Mouse (Mus musculus) granulocyte monocyte progenitor cell, adult 5-6 weeks (primary cell): ENCODE results near the gene Svep1. TPM values are rescaled to one million over a fixed set of nuclear protein-coding genes. Genes with fewer than 3 reads are reported as not detected.

Experiments
- ATAC-seq: replicated peaks from 2 replicates; pipeline ENCODE4 v1.8.0; 2016; ENCODE audit warnings: mild to moderate bottlenecking, moderate TSS enrichment, inconsistent platforms; ENCODE audit not compliant: poor library complexity, severe bottlenecking
- total RNA-seq, 2 experiments: library from RNA; stranded (forward) in 1 of 2; stranded (reverse) in 1 of 2; fragments of 200-712, 200-1000 nt in 1 of 2; fragments of >200 nt in 1 of 2; fragmentation: Nextera tagmentation in 1 of 2; gene quantifications; 2 replicates each; pipeline ENCODE4 v1.2.3; 2014 to 2017

Gene Svep1
- total RNA-seq, 2 experiments from 2014 or later, result not detected

DNA sequence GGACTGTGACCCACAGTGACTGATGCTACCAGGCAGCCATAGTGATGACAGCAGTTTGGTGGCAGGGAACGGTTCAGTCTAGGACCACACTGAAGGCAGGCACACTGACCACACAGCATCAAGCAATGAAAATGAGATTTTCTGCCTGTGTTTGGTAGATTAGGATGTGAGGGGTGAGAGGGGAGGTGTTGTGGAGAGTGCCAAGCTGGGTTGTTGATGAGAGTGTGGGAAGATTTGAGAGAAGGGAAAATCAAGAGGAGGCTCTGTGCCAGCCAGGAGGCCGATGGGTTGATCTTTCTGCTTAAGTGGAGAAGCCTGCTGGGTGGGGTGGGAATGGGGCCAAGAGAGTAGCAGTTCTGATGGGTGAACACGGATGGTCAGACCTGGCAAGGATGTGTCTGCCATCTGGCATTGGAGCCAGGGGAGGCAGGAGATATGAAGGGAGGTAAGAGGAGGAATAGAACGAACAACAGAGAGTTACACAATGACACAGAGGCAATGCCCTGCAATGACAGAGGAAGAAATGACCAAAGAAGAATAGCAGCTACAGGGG lies 32.1 kb downstream of the Svep1 start:
- ATAC-seq, result no peak

DNA sequence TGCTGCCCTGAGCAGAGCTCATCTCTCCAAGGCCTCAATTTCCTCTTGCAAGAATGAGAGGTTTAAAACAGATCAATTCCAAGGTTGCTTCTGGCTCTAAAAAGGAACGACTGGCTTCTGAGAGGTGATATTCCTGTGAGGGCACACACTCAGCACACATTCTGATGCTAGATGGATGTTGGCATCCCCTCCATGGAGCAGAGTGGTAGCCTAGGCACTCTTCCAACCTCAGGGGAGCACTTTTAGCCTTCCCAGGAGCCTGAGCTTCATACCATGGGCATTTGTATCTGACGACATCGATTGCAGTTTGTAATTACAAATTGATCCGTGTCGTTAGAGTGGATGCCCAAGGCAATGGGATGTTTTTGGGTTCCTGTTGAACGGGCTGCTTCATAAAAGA lies 33.3 kb downstream of the Svep1 start:
- ATAC-seq, result no peak

DNA sequence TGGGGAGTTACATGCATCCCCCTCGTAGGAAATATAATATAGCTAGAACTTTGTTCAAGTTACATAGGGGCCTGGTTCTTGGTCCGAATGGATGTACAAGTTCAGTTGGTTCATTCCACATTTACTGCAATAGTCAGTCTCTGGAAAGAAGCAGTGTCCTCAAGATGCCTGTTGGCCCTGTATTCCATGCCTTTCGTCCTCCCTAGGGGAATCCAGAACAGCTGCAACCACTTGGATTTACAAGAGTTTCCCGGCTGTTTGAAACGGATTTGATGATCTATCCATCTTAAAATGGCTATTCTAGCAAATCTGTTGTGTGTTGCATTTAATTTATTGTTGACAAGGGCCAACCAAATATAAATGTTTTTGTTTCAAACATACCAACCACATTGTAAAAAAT lies 36.2 kb downstream of the Svep1 start:
- no peak for ATAC-seq

DNA sequence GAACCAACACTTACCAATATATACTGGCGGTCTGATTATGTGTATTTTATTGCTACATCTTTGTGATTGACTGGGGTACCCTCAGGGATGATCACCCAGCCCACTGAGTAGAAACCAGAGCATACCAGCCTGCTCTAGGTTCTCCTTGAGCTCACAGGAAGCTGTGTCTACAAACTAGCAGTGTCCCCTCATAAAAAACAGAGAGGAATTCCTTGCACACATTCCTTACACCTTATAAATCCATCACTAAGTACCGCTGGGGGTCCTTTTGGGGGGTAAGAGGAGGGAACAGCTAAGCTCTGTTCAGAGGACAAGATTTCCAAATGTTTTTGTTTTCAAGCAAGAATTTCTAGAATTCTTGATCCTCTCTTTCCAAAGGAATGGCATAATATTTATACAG lies 36.7 kb downstream of the Svep1 start:
- ATAC-seq, result no peak

DNA sequence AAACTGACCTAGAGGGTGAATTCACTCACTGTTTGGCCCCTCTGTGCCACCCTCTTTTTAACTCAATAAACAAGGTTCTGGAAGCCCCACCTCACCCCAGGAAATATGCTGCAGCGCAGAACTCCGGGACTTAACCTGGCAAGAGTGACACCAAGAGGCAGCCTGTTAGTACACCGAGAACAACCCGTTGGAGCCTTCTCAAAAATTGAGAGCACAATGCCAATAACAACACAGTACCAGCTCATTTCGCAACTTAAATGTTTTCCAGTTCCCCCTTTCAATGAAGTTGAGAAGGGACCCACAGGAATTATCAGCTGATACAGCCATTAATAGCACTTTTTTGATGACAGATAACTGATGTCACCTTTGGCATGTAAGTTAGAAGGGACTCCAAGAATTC lies 38.3 kb downstream of the Svep1 start:
- ATAC-seq, result no peak

DNA sequence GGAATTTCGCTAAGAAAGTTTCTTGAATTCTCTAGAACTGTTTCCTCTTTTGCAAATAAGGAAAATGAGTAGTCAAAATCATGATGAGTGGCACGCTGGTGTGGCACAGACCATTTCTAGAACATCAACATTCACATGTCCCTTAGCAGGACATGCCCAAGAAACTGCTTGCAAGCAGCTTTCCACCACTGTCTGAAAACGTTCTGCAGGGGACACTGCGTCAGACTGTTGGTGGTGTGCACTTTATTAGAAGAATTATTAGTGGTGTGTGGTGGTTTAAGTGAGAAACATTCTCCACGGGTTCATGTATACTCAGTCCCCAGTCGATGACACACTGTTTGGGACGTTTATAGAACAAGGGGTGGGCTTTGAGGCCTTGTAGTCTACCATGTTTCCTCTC lies 40.9 kb downstream of the Svep1 start:
- ATAC-seq, result no peak

DNA sequence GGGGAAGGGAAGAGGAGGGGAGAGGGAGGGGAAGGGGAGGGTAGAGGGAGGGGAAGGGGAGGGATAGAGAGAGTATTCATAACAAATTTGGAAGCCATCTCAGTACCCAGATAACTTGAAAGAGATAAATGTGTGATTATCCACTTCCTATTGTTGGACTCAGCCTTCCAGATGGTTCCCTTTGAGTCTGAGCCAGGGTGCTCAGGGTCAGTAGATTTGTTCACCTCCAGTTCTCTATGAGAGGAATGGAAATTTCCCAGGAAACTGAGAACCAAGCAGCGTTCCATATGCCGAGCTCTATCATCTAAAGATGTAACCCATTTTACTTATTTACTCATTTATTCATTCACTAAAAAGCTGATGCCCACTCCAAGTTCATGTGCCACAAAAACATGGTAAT lies 44.8 kb downstream of the Svep1 start:
- ATAC-seq, result no peak

DNA sequence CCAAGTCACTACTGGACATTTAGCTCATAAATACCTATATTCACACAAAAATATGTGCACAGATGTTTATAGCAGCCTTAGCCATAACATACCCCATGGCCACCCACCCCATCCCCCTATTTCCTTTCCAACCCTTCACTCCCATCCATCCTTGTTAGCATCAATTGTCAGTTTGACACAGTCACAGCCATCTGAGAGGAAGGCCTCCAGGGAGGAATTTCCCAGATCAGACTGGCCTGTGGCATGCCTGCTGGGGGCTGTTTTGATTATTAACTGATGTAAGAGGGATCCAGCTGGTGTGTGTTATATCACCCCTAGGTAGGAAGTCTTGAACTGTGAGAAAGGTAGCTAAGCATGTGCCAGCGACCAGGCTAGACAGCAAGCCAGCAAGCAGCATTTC lies 47.1 kb downstream of the Svep1 start:
- no peak for ATAC-seq

DNA sequence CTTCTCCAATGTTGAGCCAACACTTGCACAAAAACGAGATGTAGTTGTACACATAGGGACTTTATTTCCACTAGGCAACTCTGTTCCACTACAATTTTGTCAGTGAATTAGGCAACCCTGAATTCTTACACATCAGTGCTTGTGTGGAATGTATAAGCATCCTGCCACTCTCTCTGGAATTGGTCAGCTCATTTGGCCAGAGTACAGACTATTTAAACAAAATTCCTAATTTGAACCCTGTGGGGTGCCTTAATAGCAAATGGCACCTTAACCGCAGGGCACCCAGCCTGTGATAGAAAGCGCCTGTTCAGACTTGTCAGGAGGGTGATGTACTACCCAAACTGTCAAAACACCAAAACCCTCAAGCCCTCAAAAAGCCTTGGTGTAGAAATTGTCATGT lies 56.4 kb downstream of the Svep1 start:
- no peak for ATAC-seq

DNA sequence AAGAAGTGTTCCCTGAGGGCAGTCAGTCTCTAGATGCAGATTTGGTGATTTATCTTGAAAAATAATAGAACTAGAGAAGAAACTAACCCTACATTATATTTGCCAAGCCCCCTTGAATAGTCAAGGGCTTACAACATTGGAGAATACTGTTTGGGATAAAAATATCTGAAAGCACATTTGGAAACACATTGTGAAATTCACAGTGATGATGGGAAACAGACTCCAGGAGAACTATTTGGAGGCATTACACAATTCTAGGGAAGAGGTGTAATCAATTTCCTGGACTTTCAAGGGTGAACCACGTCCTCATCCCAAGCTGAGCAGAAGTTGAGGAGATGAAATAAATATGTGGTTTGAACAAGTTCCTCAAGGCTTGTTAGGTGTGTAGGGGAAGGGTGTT lies 57.5 kb downstream of the Svep1 start:
- peak; percentile 48; the same call in 1 of the 2 replicates for ATAC-seq

DNA sequence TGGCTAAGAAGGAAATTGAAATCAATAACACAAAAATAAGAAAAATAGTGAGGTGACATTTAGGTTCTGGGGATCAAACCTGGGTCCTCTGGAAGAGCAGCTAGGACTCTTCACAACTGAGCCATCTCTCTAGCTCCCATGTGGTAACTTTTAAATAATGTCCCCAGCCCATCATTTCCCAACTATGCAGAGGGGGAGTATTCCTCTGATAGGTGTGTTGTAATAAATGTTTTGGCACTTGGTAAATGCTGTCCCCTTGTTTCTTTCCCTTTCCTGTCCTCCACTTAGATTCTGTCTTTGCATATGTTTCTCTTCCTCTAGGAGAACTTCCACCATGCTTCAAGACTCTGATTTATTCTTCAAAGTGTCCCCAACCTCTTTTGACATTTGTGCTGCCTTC lies 58.1 kb downstream of the Svep1 start:
- no peak for ATAC-seq

DNA sequence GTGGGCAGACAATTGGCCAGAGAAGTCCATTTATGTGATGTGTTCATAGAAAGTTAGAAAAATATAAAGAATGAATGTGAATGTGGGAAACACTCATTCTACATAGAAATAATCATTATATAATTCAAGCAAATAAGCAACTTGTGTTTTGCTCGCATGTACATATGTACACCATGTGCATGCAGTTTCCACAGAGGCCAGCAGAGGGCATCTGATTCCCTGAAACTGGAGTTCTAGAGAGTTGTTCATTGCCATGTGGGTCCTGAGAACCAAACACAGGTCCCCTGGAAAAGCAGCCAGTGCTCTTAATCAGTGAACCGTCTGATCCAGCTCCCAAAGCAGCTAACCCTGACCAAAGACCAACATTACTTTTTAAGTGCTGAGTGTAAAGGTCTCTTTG lies 60.0 kb downstream of the Svep1 start:
- no peak for ATAC-seq

DNA sequence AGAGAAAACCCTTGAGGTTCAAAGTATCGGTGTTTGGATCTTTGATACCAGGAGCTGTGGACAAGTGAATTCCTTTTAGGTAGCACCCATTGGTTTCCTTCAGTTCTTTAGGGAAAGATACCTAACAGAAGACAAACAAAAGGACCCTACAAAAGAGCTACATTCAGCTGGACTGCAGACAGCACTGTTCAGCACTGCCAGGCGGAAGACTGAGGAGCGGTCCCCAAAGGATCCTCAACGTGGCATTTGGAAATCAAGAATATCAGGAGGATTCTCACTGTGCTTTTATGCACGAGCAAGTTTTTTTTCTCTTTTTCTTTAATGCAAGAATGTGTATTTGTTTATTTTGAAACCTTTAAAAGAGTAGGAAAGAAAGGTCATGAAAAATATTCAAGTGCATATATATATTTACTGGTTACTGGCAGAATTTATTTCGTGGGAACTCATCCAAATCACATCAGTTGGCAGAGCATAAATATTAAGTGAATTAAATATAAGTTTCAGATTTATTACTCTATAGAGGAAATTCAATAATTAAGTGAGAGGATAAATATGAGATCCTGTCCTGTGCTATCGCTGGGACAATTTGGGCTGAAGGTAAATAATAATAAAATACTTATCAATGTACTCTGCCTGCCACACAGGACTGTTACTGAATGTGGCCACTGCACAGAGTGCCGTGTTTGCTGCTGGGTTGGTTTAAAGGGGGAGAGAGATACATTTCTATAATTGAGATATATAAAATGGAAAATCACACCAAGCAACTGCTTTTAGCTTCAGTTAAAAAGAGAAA lies 66.7 kb downstream of the Svep1 start:
- ATAC-seq, result no peak

DNA sequence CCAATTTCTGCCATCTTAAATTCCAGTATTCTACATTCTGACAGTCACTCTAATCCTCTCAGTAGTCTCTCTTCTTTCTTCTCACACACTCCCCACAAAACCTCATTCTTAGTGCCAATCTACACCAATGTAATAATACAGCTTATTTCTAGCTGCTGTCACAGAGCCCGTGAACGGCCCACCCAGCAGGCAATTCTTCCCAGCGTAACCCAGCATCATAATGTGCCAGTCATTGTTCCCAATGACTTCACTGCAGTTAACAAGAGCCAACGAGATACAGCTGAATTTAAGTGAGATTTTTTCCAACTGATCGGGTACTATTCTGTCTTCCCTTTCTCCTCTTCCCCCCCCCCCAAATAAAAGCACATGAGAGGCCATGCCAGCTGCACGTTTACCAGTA lies 67.4 kb downstream of the Svep1 start:
- ATAC-seq, result no peak

DNA sequence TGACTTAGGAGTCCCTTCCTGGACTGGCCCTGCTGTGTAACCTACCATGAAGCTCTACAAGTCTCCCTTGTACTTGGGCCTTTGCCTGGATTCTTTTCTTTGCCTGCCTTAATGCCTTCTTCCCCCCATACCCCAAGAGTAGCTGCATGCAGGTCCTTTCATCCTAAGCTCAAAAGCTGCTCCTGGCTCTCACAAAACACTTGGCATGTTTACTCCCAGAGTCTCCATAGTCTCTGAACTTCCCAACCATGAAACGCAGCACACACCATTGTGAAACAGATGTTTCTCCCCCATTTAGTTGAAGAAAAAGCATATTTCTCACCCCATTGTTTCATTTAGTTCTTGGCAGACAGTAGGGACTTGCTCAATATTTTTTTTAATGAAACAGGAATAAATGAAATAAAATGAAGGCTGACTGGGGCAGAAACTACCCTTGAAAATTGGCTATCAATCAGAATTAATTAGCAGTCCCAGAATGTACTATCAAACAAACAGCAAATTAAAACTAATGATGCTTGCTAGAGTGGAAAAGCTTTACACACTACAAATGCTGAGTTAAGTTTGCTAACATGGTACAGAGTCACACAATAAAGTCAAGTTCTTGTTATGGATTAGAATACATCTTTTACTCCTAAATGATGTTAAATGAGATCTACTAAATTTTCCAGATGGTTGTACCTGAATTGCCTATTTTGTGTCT lies 72.9 kb downstream of the Svep1 start:
- no peak for ATAC-seq

DNA sequence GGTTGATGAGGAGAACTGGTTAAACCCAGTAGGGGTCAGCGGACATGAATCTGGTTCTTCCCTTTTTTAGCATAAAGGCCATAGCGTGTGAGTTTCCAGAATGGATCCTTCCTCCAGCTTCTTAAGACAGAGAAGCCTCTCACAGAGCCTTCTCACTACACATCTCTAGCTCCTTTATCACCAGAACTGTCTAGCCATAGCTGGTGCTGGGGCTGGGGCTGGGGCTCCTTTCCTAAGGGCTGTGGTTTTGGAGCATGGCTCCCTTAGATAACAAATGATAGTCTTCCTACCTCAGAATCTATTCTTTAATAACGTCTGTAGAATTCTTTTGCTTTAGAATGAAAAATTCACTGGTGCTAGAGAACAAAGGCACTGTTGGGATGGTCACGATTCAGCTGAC lies 76.8 kb downstream of the Svep1 start:
- ATAC-seq, result no peak

DNA sequence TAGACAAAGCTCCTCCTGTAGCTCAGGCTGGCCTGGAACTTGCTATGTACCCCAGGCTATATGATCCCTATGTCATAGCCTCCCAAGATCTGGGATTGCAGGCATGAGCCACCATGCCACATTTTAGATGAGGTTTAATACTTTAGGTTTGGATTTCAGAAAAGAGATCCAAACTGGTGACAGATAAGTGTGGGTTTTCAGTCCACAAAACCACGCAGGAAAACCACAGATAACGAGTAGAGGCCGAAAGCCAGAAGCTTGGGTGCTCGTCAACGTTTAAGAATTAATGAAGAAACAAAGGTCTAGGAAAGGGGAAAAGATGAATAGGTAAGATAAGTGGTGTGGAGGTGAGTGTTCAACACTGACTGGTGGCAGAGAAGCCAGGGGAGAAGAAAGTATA lies 79.6 kb downstream of the Svep1 start:
- ATAC-seq, result no peak

DNA sequence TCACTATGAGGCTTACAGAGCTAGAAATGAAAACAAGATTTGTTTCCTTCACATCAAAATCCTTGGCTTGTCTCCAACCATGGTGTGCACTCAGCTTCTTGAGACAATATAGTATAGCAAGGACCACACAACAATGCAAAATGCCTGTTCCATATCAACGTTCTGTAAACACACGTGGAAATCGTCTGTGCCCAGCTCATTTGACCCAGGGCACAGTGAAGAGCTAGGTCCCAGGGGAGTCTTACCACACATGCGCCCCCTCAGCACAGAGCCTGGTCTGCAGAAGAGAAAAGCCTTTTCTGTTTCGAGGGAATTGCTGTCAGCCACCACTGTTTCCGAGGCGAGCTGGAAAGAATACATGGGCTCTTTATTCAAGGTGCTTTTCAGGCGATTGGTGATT lies 91.2 kb downstream of the Svep1 start:
- no peak for ATAC-seq

DNA sequence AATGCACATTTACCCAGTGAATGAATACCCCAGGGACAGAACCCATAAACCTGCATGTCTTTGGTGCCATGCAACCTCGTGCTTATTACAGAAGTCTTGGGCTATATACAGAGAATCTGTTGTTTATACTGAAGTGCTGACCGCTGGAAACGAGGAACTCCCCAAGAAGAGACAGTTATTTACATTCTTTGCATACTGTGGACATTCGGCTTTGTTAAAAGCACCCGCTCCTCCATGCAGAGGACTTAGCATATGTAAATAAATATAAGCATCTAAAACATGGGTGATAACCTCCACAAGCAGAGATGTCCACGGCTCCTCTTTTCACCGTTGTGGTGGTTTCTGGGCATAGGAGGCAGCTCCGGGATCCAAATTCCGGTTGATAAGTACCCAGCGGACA lies 95.7 kb downstream of the Svep1 start:
- no peak for ATAC-seq

DNA sequence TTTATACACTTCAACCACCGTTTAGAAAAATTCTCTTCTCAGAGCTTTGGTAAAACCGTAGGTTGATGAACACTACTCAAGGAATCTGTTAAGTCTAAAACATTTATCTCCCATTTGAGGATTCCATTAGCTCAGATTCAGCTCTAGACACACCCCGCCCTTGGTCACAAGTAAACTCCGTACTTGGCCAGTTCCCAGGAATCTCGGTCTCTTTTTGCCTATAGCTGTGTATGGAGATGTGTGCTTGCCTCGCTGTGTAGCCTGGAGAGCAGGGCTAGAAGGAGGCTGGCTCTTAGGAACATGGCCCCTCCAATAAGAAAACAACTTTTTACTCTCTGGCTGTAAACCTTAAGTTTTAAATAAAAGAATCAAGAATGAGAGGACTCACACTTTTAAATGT lies 96.9 kb downstream of the Svep1 start:
- no peak for ATAC-seq

DNA sequence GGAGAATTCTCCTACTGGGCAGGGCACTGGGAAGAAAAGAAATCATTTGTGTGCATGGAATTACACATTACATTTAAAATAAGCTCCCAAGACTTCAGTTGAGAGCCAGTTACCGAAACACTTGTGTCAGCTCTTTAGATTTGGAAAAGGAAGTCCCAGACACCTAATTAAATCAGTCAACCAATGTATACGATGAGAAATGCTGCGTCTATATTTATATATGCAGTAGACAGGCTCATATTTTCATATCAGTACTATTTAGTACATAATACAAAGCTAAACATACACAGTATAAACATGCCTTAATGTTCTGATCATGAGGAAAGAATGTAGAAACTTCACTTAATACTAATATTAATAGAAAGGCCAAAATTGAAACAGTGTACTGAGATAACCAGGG lies 98.3 kb downstream of the Svep1 start:
- no peak for ATAC-seq

DNA sequence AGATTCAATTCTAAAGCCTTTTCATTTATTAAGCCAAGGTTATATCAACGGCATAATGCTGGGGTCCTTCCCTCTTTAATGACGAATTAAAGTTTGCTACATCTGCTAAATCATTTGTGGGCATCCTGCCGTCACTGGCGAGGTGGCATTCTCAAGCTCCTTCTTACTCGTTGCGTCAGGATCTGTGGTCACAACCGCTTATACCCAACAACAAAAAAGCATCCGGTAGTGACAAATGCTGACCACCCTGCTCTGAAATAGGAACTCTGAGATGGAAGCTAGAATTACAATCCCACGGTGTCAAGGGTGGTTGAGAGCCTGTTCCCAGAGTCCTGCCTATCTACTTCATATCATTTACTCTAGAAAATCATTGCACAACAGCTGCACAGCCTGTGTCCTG lies 108.9 kb downstream of the Svep1 start:
- peak; percentile 96 for ATAC-seq
